Mouse (Mus musculus) liver, embryonic 16.5 days (tissue): Measurements from ENCODE around the gene Ppil3. TPM values are rescaled to one million over a fixed set of nuclear protein-coding genes. Genes with fewer than 3 reads are reported as not detected.
A peak's percentile ranks its signal among the peaks of the same experiment; 100 is the strongest.

Experiments
- ATAC-seq: fragments of 200-750 bp; cut with Nextera tagmentation; 2 replicates; pipeline ENCODE4 v1.8.0; 2017; ENCODE audit warnings: low read depth, mild to moderate bottlenecking, moderate number of reproducible peaks, moderate library complexity
- H3K27ac ChIP-seq: fragments of 300-500 bp; sonication (generic); 2 replicates; pipeline ENCODE4 v1.5.1; 2014; ENCODE audit warnings: mild to moderate bottlenecking, low read length
- H3K27me3 ChIP-seq: fragments of 300-500 bp; sonication (generic); 2 replicates; pipeline ENCODE4 v1.6.1; 2014; ENCODE audit warnings: low read depth, low read length, mixed read lengths; ENCODE audit not compliant: control insufficient read depth, insufficient read depth
- H3K36me3 ChIP-seq: fragments of 300-500 bp; sonication (generic); 2 replicates; pipeline ENCODE4 v1.6.1; 2014; ENCODE audit warnings: mild to moderate bottlenecking; ENCODE audit not compliant: control insufficient read depth, insufficient read depth
- H3K4me1 ChIP-seq: fragments of 300-500 bp; sonication (generic); 2 replicates; pipeline ENCODE4 v1.6.1; 2014; ENCODE audit warnings: low read depth, low read length, mixed read lengths; ENCODE audit not compliant: control insufficient read depth
- H3K4me2 ChIP-seq: fragments of 300-500 bp; sonication (generic); 2 replicates; pipeline ENCODE4 v1.6.1; 2014; ENCODE audit warnings: low read depth, low read length, mixed read lengths
- H3K4me3 ChIP-seq: fragments of 300-500 bp; sonication (generic); 2 replicates; pipeline ENCODE4 v1.5.1; 2014; ENCODE audit warnings: low read depth, mild to moderate bottlenecking, low read length
- H3K9ac ChIP-seq: fragments of 300-500 bp; sonication (generic); 2 replicates; pipeline ENCODE4 v1.6.1; 2014; ENCODE audit warnings: low read depth, low read length
- H3K9me3 ChIP-seq: fragments of 300-500 bp; sonication (generic); replicated peaks from 2 replicates; pipeline ENCODE4 v1.6.1; 2016; ENCODE audit warnings: low read length; ENCODE audit not compliant: control insufficient read depth
- WGBS: fragments of 180-500 bp; shearing (Covaris S2); extraction: QIAGEN DNeasy Blood & Tissue Kit; methylation state at CpG from one replicate; pipeline ENCODE4 v1.1.7; 2014; ENCODE audit not compliant: insufficient replicate concordance; 5-methylcytosine and 5-hydroxymethylcytosine counted together
- polyA plus RNA-seq: library from polyadenylated mRNA; unstranded; fragments of >200 nt; fragmentation: Nextera tagmentation; extraction: Ambion mirVana; gene quantifications from 2 replicates; pipeline ENCODE4 v1.2.1, GENCODE M21; 2015

The Ppil3 gene
- polyA plus RNA-seq, 1 experiment from 2014 or later = 16.5 TPM

DNA sequence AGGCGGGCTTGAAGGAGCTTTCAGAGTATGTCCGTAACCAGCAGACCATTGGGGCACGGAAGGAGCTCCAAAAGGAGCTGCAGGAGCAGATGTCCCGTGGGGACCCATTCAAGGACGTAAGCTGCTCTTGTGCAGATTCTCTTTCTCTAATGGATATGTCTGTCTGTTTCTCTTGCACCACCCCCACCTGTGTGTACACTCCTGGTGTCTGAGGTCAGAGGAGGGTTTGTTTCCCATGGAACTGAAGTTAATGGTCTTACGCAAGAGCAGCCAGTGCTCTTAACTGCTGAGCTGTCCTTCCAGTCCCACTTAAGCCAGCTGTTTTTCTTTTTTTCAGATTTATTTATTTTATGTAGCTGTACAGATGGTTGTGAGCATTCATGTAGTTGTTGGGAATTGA lies 43.9 kb downstream of the Ppil3 start:
- Histone ChIP-seq H3K27me3 (no peaks in the 10 kb centered on the region), H3K4me1 (no peaks in the 10 kb centered on the region), H3K27ac (no peak overlapping the region), H3K9me3 (no peaks in the 10 kb centered on the region), H3K4me3 (no peak overlapping the region), H3K36me3 (peaks cover 52% of the 10 kb centered on the region), H3K4me2 (no peak overlapping the region), H3K9ac (no peak overlapping the region)
- 77% methylated on average over 6 of the region's 6 CpGs for WGBS
- peak; percentile 93 for ATAC-seq

DNA sequence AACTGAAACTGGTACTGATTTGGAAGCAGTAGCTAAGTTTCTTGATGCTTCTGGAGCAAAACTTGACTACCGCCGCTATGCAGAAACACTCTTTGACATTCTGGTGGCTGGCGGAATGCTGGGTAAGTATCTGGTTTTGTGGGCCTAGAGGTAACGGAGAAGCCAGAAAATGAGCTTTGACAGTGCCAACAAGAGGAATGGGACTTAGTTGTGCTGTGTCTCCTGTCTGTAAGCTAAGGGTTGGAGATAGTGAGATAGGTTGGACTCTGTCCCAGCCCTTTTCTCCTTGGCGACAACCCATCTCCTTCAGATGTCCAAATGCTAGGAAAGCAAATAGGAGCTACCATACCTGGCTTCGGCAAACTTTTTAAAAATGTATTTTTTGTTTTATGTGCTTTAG lies 47.6 kb downstream of the Ppil3 start:
- Histone ChIP-seq H3K4me2 (no peak overlapping the region), H3K4me1 (peaks cover 5% of the 10 kb centered on the region), H3K9ac (no peak overlapping the region), H3K27ac (no peak overlapping the region), H3K27me3 (no peaks in the 10 kb centered on the region), H3K4me3 (no peak overlapping the region), H3K9me3 (no peaks in the 10 kb centered on the region), H3K36me3 (peaks cover 51% of the 10 kb centered on the region)
- WGBS = 88% methylated on average over 6 of the region's 6 CpGs
- ATAC-seq = no peak

DNA sequence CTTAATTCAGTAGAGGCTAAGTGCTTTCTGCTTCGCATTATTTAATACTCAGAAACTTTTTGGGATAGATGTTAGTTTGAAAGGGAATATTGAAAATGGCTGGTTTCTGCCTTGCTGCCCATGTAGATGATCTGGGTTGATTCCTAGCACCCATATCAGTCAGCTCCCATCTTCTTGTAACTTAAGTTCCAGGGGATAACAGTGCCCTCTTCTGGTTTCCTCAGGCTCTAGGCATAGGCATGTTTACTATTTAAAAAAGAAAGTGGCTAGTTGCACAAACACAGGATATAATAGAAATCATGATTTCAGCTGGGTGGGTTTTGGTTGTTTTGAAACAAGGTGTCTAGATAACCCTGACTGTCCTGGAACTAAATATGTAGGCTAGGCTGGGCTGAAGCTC lies 49.1 kb downstream of the Ppil3 start:
- no peak for ATAC-seq
- no peaks in the 10 kb centered on the region for H3K27me3 ChIP-seq
- no peak overlapping the region for H3K27ac ChIP-seq
- no peaks in the 10 kb centered on the region for H3K9me3 ChIP-seq
- H3K4me2 ChIP-seq = no peak overlapping the region
- 81% methylated on average over 1 of the region's 1 CpGs for WGBS
- H3K9ac ChIP-seq = no peak overlapping the region
- H3K4me1 ChIP-seq = peaks cover 13% of the 10 kb centered on the region
- peaks cover 43% of the 10 kb centered on the region for H3K36me3 ChIP-seq
- no peak overlapping the region for H3K4me3 ChIP-seq

DNA sequence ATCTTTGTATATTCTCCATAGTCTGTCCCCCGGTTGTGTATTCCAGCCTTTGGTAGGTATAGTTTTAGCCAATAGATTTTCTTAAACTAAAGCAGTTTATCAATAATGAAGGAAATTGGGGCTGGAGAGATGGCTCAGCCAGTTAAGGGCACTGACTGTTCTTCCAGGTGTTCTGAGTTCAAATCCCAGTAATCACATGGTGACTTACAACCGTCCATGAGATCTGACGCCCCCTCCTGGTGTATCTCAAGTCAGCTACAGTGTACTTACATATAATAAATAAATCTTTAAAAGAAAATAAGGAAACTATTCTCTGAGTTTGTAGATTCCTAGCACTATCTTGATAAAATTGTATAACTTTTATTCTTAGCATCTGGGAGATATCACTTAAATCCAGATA lies 49.9 kb downstream of the Ppil3 start:
- WGBS = 74% methylated on average over 3 of the region's 3 CpGs
- H3K27me3 ChIP-seq = no peaks in the 10 kb centered on the region
- no peak overlapping the region for H3K4me2 ChIP-seq
- H3K9ac ChIP-seq = no peak overlapping the region
- no peak overlapping the region for H3K27ac ChIP-seq
- peaks cover 34% of the 10 kb centered on the region for H3K36me3 ChIP-seq
- H3K9me3 ChIP-seq = no peaks in the 10 kb centered on the region
- peaks cover 13% of the 10 kb centered on the region for H3K4me1 ChIP-seq
- H3K4me3 ChIP-seq = no peak overlapping the region
- no peak for ATAC-seq

DNA sequence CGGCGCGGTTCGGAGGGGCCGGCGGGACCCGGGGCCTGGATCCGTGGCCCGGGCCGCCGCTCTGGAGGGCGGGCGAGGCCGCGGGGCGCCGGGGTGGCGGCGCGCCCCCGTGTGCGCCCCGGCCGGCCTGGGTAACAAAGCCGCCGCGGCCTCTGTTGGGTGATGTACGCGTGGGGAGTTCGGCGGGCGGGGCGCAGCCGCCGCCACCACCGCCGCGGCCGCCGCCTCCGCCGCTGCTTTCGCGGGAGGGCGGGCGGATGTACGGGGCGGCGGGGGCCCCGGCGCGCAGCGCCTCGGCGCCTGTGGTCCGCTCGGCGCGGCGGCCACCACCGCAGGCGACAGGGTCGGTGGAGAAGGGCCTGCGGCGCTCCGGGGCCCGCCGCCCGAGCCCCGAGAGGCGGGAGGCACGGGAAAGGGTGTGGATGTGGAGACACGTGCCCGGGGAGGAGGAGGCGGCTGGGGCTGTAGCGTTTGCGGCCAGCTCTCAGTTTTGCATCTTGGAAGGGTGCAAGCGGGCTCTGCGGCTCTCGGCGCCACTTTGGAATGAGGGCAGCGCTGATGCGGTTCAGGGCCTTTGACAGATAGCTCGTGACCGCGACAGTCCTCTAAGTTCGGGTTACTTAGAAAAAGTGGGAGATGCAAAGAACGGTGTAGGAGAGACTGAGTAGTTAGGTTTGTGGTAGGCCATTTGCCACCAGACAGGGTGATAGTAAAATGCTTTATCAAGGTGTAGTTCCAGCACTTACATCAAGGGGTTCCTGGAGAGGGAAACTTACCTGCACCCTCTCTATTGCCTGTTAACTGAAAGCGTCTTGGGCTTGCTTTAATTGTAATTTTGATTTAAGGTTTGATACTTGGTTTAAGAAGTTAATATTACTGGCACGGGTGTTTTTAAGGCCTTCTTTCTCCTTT lies 51.7 kb downstream of the Ppil3 start:
- 1% methylated on average over 65 of the region's 90 CpGs for WGBS

DNA sequence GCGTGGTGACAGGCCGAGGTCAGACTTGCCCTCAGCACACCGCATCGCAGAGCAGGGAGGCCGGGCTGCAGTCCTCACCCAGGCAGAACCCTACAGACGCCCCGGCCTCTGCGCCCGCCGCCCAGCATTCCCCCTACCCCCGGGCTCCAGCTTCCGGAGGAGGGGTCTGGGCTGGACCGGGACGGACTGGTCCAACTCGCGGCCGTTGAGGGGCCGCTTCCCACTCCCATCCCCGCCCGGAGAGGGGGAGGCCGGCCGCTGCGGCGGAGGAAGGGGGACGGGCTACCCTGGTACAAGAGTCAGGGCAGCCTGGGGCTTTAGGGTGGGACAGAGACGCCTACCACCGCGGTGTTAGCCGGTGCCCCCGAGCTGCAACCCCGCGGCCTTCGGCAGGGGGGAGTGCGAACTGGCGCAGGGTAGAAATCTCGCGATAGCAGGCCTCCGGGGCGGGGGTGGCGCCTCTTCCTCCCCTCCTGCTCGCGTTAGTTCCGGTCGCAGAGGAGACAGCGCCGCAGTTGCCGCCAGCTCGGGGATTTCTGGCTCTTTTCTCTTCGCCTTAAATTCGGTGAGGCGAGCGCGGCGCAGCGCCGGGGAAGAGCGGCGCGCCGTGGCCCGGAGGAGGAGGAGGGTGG lies 52.5 kb downstream of the Ppil3 start, which contains the start of gene Bzw1:
Gene Bzw1, plus strand, starts transcription at position 247 of the 632 bp plus-strand sequence.
- Histone ChIP-seq H3K4me2 (peak within 1 kb of the TSS; percentile 88), H3K36me3 (peaks cover 16% of the 10 kb centered on the region), H3K4me1 (peaks cover 13% of the 10 kb centered on the region), H3K4me3 (peak within 1 kb of the TSS; percentile 87), H3K9me3 (no peaks in the 10 kb centered on the region), H3K27me3 (no peaks in the 10 kb centered on the region), H3K27ac (peak within 1 kb of the TSS; percentile 97), H3K9ac (peak within 1 kb of the TSS; percentile 94)
- peak; percentile 95 for ATAC-seq
- under 1% methylated on average over 48 of the region's 61 CpGs for WGBS

More for the DNA sequence above, 51.7 kb downstream of the Ppil3 start:
- H3K4me1 ChIP-seq = peaks cover 13% of the 10 kb centered on the region
- peak; percentile 58 for ATAC-seq
- H3K27ac ChIP-seq = peak overlapping the region; percentile 97
- peaks cover 23% of the 10 kb centered on the region for H3K36me3 ChIP-seq
- H3K9me3 ChIP-seq = no peaks in the 10 kb centered on the region
- peak overlapping the region; percentile 88 for H3K4me2 ChIP-seq
- peak overlapping the region; percentile 87 for H3K4me3 ChIP-seq
- peak overlapping the region; percentile 94 for H3K9ac ChIP-seq
- H3K27me3 ChIP-seq = no peaks in the 10 kb centered on the region

DNA sequence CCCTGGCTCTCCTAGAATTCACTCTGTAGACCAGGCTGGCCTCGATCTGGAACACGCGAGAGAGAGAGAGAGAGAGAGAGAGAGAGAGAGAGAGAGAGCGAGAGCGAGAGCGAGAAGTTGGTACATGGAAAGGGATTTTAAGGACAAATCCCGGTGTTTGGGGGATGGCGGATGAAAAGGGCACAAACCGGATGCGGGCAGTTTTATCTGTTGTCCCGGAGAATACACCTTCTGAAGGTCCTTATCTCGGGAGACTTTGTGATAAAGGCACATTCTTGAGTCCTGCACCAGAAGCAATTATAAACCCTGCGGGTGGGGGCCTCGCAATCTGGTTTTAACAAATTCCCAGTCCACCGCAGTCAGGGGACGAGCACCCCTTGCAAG lies 53.0 kb downstream of the Ppil3 start:
- no peaks in the 10 kb centered on the region for H3K9me3 ChIP-seq
- H3K27ac ChIP-seq = peak overlapping the region; percentile 97
- peak overlapping the region; percentile 88 for H3K4me2 ChIP-seq
- H3K9ac ChIP-seq = peak overlapping the region; percentile 94
- H3K27me3 ChIP-seq = no peaks in the 10 kb centered on the region
- H3K36me3 ChIP-seq = peaks cover 15% of the 10 kb centered on the region
- peak overlapping the region; percentile 87 for H3K4me3 ChIP-seq
- peaks cover 13% of the 10 kb centered on the region for H3K4me1 ChIP-seq
- no peak for ATAC-seq
- 0% methylated on average over 16 of the region's 16 CpGs for whole genome bisulfite sequencing

DNA sequence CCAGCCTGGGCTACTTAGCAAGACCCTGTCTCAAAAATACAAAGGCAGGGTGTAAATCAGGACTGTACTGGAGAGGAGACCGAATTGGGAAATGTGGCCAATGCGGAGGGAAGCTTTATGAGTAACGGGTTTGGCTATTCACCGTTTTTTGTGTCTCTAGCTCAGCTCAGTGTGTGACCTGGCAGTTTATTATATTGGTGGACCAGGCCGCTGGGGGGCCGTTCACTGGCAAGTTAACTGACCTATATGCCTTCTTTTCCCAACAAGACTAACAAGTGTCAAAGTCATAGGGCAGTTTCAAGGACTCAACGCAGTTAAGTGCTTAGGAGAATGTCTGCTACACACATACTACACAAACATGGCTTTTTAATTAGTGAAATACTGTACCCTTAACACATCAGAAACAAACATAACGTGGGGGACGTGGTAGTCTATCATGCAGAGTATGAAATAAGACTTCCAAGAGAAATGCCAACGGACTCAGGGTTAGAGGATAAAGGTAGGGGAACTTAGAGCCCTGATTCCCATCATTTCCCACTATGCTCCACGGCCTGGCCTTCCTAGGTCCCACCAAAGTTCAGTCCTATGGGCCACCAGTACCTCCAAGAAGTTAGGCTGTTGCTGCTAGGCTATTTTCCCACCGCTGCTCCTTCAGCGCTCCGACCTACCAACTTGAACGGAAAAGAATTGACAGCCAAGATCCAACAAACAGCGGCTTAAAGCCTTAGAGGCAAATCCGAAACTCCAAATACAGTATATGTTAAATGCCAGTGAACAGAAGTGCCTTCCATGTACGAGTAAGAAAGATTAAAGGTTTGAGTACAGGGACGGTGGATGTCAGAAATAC lies 53.6 kb downstream of the Ppil3 start:
- Histone ChIP-seq H3K4me2 (peak overlapping the region; percentile 88), H3K27ac (peak overlapping the region; percentile 97), H3K9me3 (no peaks in the 10 kb centered on the region), H3K36me3 (peaks cover 15% of the 10 kb centered on the region), H3K4me1 (peaks cover 13% of the 10 kb centered on the region), H3K4me3 (peak overlapping the region; percentile 87), H3K27me3 (no peaks in the 10 kb centered on the region), H3K9ac (peak overlapping the region; percentile 94)
- WGBS = 41% methylated on average over 19 of the region's 19 CpGs
- no peak for ATAC-seq
